Mouse (Mus musculus) liver, embryonic 16.5 days (tissue): ENCODE data around the gene Pls1. TPM values are rescaled to one million over a fixed set of nuclear protein-coding genes. Genes with fewer than 3 reads are reported as not detected.

ENCODE experiments used
- ATAC-seq: fragments of 200-750 bp; cut with Nextera tagmentation; 2 replicates; pipeline ENCODE4 v1.8.0; 2017; ENCODE audit warnings: low read depth, mild to moderate bottlenecking, moderate number of reproducible peaks, moderate library complexity
- H3K27ac ChIP-seq: fragments of 300-500 bp; sonication (generic); 2 replicates; pipeline ENCODE4 v1.5.1; 2014; ENCODE audit warnings: mild to moderate bottlenecking, low read length
- H3K27me3 ChIP-seq: fragments of 300-500 bp; sonication (generic); 2 replicates; pipeline ENCODE4 v1.6.1; 2014; ENCODE audit warnings: low read depth, low read length, mixed read lengths; ENCODE audit not compliant: control insufficient read depth, insufficient read depth
- H3K36me3 ChIP-seq: fragments of 300-500 bp; sonication (generic); 2 replicates; pipeline ENCODE4 v1.6.1; 2014; ENCODE audit warnings: mild to moderate bottlenecking; ENCODE audit not compliant: control insufficient read depth, insufficient read depth
- H3K4me1 ChIP-seq: fragments of 300-500 bp; sonication (generic); 2 replicates; pipeline ENCODE4 v1.6.1; 2014; ENCODE audit warnings: low read depth, low read length, mixed read lengths; ENCODE audit not compliant: control insufficient read depth
- H3K4me2 ChIP-seq: fragments of 300-500 bp; sonication (generic); 2 replicates; pipeline ENCODE4 v1.6.1; 2014; ENCODE audit warnings: low read depth, low read length, mixed read lengths
- H3K4me3 ChIP-seq: fragments of 300-500 bp; sonication (generic); 2 replicates; pipeline ENCODE4 v1.5.1; 2014; ENCODE audit warnings: low read depth, mild to moderate bottlenecking, low read length
- H3K9ac ChIP-seq: fragments of 300-500 bp; sonication (generic); 2 replicates; pipeline ENCODE4 v1.6.1; 2014; ENCODE audit warnings: low read depth, low read length
- H3K9me3 ChIP-seq: fragments of 300-500 bp; sonication (generic); replicated peaks from 2 replicates; pipeline ENCODE4 v1.6.1; 2016; ENCODE audit warnings: low read length; ENCODE audit not compliant: control insufficient read depth
- WGBS: fragments of 180-500 bp; shearing (Covaris S2); extraction: QIAGEN DNeasy Blood & Tissue Kit; methylation state at CpG from one replicate; pipeline ENCODE4 v1.1.7; 2014; ENCODE audit not compliant: insufficient replicate concordance; 5-methylcytosine and 5-hydroxymethylcytosine counted together
- polyA plus RNA-seq: library from polyadenylated mRNA; unstranded; fragments of >200 nt; fragmentation: Nextera tagmentation; extraction: Ambion mirVana; gene quantifications from 2 replicates; pipeline ENCODE4 v1.2.1, GENCODE M21; 2015

Pls1 gene
- polyA plus RNA-seq, 1 experiment from 2014 or later: 19.2 TPM

- Histone ChIP-seq H3K9ac (no peak overlapping the region), H3K4me2 (no peak overlapping the region)
Measured at GRCm38 (mm10) chr9:95795077-95795784, 49.9 kb downstream of the Pls1 start.

DNA sequence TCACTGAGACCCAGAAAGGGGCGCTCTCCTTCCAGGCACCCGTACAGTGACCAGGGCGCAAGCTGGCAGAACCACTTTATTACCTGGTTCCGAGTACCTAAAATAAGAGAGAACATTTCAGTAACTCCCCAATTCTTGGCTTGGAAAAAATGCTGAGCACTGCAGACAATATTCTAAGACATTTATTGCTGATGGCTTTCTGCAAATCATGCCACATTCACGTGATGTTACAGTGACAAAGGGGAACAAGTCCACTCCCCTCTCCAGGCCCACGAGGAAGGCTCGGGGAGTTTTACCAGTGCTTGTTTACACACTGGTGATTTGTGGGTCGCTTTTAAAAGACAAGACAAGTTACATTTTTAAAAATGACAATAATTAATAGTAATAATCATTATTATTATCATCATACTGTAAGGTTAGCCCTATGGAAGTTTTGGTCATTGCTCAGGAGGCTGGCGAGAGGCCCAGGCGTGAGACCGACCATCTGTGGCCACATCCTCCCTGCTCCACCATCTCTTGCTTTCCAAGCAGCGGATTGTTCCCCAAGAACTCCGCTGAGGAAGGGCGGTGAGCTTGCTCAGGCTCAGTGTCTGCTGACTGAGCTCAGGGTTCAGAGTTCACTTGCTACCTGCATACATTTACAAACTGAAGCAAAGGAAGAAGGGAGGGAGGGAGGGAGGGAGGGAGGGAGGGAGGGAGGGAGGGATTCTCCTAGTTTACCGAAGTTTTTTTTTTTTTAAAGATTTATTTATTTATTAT, 50.9 kb downstream of the Pls1 start:
- Histone ChIP-seq H3K4me1 (no peaks in the 10 kb centered on the region), H3K9ac (no peak overlapping the region), H3K27me3 (no peaks in the 10 kb centered on the region), H3K9me3 (no peaks in the 10 kb centered on the region), H3K36me3 (no peaks in the 10 kb centered on the region), H3K27ac (no peak overlapping the region), H3K4me3 (no peak overlapping the region), H3K4me2 (no peak overlapping the region)
- WGBS: 71% methylated on average over 15 of the region's 15 CpGs
- no peak for ATAC-seq

More at GRCm38 (mm10) chr9:95795077-95795784, 49.9 kb downstream of the Pls1 start:
- Histone ChIP-seq H3K36me3 (no peaks in the 10 kb centered on the region), H3K9me3 (no peaks in the 10 kb centered on the region), H3K27ac (peak overlapping the region; percentile 70), H3K27me3 (no peaks in the 10 kb centered on the region), H3K4me1 (no peaks in the 10 kb centered on the region), H3K4me3 (no peak overlapping the region)
- 64% methylated on average over 2 of the region's 2 CpGs for WGBS
- ATAC-seq: peak; percentile 77

DNA sequence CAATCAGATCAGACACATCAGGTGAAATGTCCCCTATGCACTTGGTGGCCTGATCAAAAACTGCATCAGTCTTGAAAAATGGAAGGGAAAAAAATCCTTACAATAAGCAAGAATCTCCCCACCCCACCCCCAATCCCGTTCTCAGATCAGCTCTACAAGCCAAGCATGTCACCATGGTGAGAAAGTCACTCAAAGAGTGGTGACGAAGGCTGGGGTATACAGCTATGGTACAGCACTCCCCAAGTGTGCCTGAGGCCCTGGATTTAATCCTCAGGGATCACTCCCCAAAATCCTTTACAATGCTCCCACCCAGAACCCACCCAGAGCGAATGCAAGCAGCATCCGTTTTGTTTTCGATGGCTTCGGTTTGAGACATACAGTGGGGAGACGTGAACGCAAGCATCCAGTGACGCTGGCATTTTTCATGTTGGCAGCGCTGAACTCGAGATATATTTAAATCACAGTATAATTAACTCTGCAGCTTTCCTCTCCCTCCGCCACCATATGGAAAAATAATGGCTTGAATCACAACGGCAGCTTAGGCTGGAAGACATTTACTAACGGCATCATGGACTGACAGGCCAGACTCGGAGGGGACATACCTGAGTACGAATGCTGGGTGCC, 60.1 kb downstream of the Pls1 start:
- Histone ChIP-seq H3K36me3 (no peaks in the 10 kb centered on the region), H3K27ac (no peak overlapping the region), H3K4me2 (no peak overlapping the region), H3K9ac (no peak overlapping the region), H3K4me3 (no peak overlapping the region), H3K4me1 (no peaks in the 10 kb centered on the region), H3K27me3 (no peaks in the 10 kb centered on the region), H3K9me3 (no peaks in the 10 kb centered on the region)
- ATAC-seq: no peak
- WGBS: 71% methylated on average over 16 of the region's 16 CpGs

- WGBS: 63% methylated on average over 17 of the region's 17 CpGs
- Histone ChIP-seq H3K9me3 (no peaks in the 10 kb centered on the region), H3K4me2 (no peak overlapping the region), H3K4me3 (no peak overlapping the region), H3K27me3 (no peaks in the 10 kb centered on the region), H3K9ac (no peak overlapping the region), H3K27ac (no peak overlapping the region), H3K4me1 (no peaks in the 10 kb centered on the region), H3K36me3 (no peaks in the 10 kb centered on the region)
- no peak for ATAC-seq
Measured at GRCm38 (mm10) chr9:95783646-95784293, 61.3 kb downstream of the Pls1 start.

DNA sequence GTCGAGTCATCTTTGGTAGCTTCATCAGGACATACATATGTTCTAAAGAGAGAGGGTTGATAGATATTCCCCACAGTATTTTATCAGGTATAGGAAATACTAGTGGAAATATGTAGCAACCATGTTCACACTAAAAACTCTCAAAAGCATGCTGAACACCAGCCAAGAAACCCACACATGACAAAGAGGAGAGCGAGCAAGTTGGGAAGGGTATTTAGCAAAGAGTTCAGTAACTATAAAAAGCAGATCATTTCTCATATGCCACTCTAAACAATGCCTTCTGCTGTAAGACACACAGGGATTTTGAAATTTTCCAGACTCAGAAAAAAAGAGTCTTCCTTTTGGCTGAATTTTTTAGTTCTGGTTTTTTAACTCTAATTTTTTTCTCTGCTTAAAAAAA, 73.4 kb downstream of the Pls1 start:
- Histone ChIP-seq H3K9ac (no peak overlapping the region), H3K9me3 (no peaks in the 10 kb centered on the region), H3K4me3 (no peak overlapping the region), H3K36me3 (no peaks in the 10 kb centered on the region), H3K27me3 (no peaks in the 10 kb centered on the region), H3K27ac (no peak overlapping the region), H3K4me1 (no peaks in the 10 kb centered on the region), H3K4me2 (no peak overlapping the region)
- no peak for ATAC-seq
- 59% methylated on average over 2 of the region's 2 CpGs for WGBS

GRCm38 (mm10) chr9:95763218-95763617, 81.9 kb downstream of the Pls1 start:
- Histone ChIP-seq H3K9me3 (no peaks in the 10 kb centered on the region), H3K27ac (no peak overlapping the region), H3K4me1 (no peaks in the 10 kb centered on the region), H3K36me3 (no peaks in the 10 kb centered on the region), H3K27me3 (no peaks in the 10 kb centered on the region), H3K4me2 (no peak overlapping the region), H3K9ac (no peak overlapping the region), H3K4me3 (no peak overlapping the region)
- 32% methylated on average over 4 of the region's 4 CpGs for WGBS
- no peak for ATAC-seq

DNA sequence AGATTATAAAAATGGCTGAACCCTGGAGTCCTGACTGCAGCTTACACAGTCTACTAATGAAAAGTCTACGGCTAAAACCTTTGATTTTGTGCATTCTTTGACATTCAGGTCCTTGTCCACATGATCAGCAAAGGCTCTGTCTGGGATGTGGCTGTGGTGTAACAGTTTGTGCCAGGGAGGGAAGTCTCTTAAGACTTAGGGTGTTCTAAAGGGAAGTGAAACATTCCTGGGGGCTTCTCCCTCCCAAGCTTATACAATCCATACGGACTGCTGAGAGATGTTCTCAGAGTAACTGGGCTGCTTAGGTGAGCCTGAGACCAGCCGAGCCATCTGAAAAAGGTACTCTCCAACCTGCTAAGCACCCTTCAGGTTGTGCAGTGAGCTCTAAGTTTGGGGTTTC, 82.9 kb downstream of the Pls1 start:
- WGBS: 58% methylated on average over 3 of the region's 3 CpGs
- Histone ChIP-seq H3K4me2 (no peak overlapping the region), H3K27me3 (no peaks in the 10 kb centered on the region), H3K4me3 (no peak overlapping the region), H3K36me3 (no peaks in the 10 kb centered on the region), H3K9me3 (no peaks in the 10 kb centered on the region), H3K9ac (no peak overlapping the region), H3K4me1 (no peaks in the 10 kb centered on the region), H3K27ac (no peak overlapping the region)
- ATAC-seq: no peak

- ATAC-seq: no peak
- 61% methylated on average over 8 of the region's 8 CpGs for WGBS
Measured at GRCm38 (mm10) chr9:95761381-95761780, 83.7 kb downstream of the Pls1 start.

More at GRCm38 (mm10) chr9:95761381-95761780, 83.7 kb downstream of the Pls1 start:
- Histone ChIP-seq H3K27ac (no peak overlapping the region), H3K4me3 (no peak overlapping the region), H3K9me3 (no peaks in the 10 kb centered on the region), H3K4me1 (no peaks in the 10 kb centered on the region), H3K9ac (no peak overlapping the region), H3K27me3 (no peaks in the 10 kb centered on the region), H3K36me3 (no peaks in the 10 kb centered on the region), H3K4me2 (no peak overlapping the region)
